In the genomic region with DNA sequence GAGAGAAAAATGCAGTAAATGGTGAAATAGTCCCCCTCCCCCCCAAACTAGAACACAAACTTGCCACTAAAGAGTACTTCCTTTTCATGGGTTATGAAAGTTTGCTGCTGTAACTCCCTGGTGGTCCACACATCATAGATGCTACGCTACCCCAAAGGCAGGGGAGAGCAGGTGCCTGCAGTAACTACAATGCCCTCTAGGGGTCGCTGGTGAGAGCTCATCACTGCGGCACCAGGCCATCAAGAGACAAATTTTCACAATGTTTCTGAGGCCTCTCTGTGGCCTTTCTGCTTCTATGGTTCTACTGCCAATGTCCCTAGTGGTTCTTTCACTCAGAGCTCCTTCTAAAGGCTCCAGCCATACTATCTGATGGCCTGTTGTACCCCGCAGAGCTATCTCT, we compare ENCODE assay signal across 8 mouse cellular contexts. TPM values are rescaled to one million over a fixed set of nuclear protein-coding genes. Genes with fewer than 3 reads are reported as not detected.
DNase-seq lines count a peak whose midpoint lies in the region; ATAC-seq and TF ChIP-seq lines count a peak whose summit lies in the region.

No protein-coding gene starts in this region.

- ATAC-seq in intestine, postnatal 0 days, result no peak
- no peak for ATAC-seq in intestine, embryonic 16.5 days
- ATAC-seq in liver, postnatal 0 days, result no peak

- H3K4me3 ChIP-seq in intestine, postnatal 0 days (ENCODE audit: low read depth, low read length), result no peak overlapping the region
- no peak overlapping the region for H3K4me3 ChIP-seq in intestine, embryonic 16.5 days (ENCODE audit: low read length)
- no peak overlapping the region for H3K4me3 ChIP-seq in liver, postnatal 0 days (ENCODE audit: low read depth, low read length)

- peak; percentile 80 for TF ChIP-seq CTCF in intestine, postnatal 0 days (IDR thresholded peaks at IDR 0.05; ENCODE audit: low read depth)
- peak; percentile 79 for TF ChIP-seq CTCF in liver, postnatal 0 days (IDR thresholded peaks at IDR 0.05; ENCODE audit: low read depth)

- no peaks in the 10 kb centered on the region for H3K4me1 ChIP-seq in intestine, postnatal 0 days (replicated peaks; ENCODE audit: control insufficient read depth, insufficient read depth, low read length)
- H3K4me1 ChIP-seq in intestine, embryonic 16.5 days (ENCODE audit: control insufficient read depth, insufficient read depth, low read length), result 0 out of 2 replicates have a peak, but pooled peaks cover 5% of the 10 kb centered on the region
- H3K4me1 ChIP-seq in liver, postnatal 0 days (ENCODE audit: insufficient read depth), result no peaks in the 10 kb centered on the region

- H3K36me3 ChIP-seq in intestine, postnatal 0 days (ENCODE audit: control insufficient read depth, insufficient read depth), result no peaks in the 10 kb centered on the region
- H3K36me3 ChIP-seq in intestine, embryonic 16.5 days (ENCODE audit: control insufficient read depth, insufficient read depth, low read length), result no peaks in the 10 kb centered on the region
- H3K36me3 ChIP-seq in liver, postnatal 0 days (replicated peaks; ENCODE audit: insufficient read depth, low read length), result no peaks in the 10 kb centered on the region

- no peak overlapping the region for H3K4me2 ChIP-seq in intestine, postnatal 0 days (replicated peaks; ENCODE audit: low read depth)
- H3K4me2 ChIP-seq in intestine, embryonic 16.5 days (ENCODE audit: low read depth, low read length), result no peak overlapping the region
- no peak overlapping the region for H3K4me2 ChIP-seq in liver, postnatal 0 days (ENCODE audit: low read depth, low read length)

- peak; percentile 44 for DNase-seq in 3T3-L1 (ENCODE audit: low read depth, low spot score)
- DNase-seq in CD4-positive helper T cell, adult 2 months (ENCODE audit: low read depth, low spot score), result peak; percentile 20
- peak; percentile 46 for DNase-seq in cerebellum, adult 9-10 months
- peak; percentile 61 for DNase-seq in liver, postnatal 0 days
- DNase-seq in thymus, postnatal 4 days, result peak; percentile 76
- no peak for DNase-seq in kidney, postnatal 14 days

- H3K27ac ChIP-seq in intestine, postnatal 0 days (ENCODE audit: low read depth, low read length), result no peak overlapping the region
- H3K27ac ChIP-seq in intestine, embryonic 16.5 days (ENCODE audit: low read length), result no peak overlapping the region
- H3K27ac ChIP-seq in liver, postnatal 0 days (ENCODE audit: low read depth), result no peak overlapping the region

- 53% methylated on average over 4 of the region's 4 CpGs for WGBS in intestine, postnatal 0 days
- WGBS in intestine, embryonic 16.5 days, result 47% methylated on average over 4 of the region's 4 CpGs
- 33% methylated on average over 4 of the region's 4 CpGs for WGBS in liver, postnatal 0 days (ENCODE audit: insufficient replicate concordance)

- no peaks in the 10 kb centered on the region for H3K9me3 ChIP-seq in intestine, postnatal 0 days (ENCODE audit: control insufficient read depth)
- H3K9me3 ChIP-seq in intestine, embryonic 16.5 days (ENCODE audit: control insufficient read depth, low read length), result no peaks in the 10 kb centered on the region
- no peaks in the 10 kb centered on the region for H3K9me3 ChIP-seq in liver, postnatal 0 days (ENCODE audit: low read length)

- no peak overlapping the region for H3K9ac ChIP-seq in intestine, postnatal 0 days (ENCODE audit: low read depth, low read length)
- no peak overlapping the region for H3K9ac ChIP-seq in intestine, embryonic 16.5 days (ENCODE audit: low read depth, low read length)
- no peak overlapping the region for H3K9ac ChIP-seq in liver, postnatal 0 days (replicated peaks)

- no peak for TF ChIP-seq EP300 in liver, postnatal 0 days (IDR thresholded peaks at IDR 0.05; ENCODE audit: low read depth)

- no peaks in the 10 kb centered on the region for H3K27me3 ChIP-seq in intestine, postnatal 0 days (replicated peaks; ENCODE audit: control insufficient read depth, insufficient read depth, low read length)
- no peaks in the 10 kb centered on the region; the same call in 1 of the 2 replicates for H3K27me3 ChIP-seq in intestine, embryonic 16.5 days (replicated peaks; ENCODE audit: control insufficient read depth, insufficient read depth, low read length)
- peaks cover 7% of the 10 kb centered on the region; the same call in 1 of the 2 replicates for H3K27me3 ChIP-seq in liver, postnatal 0 days (ENCODE audit: insufficient read depth, low read length)

RNA-seq across cellular contexts. Expression of gene Arhgap8, which starts 38.6 kb away (rescaled TPM):
- polyA plus RNA-seq in intestine, postnatal 0 days (2015; fragmentation: Nextera tagmentation; extraction: Ambion mirVana), result 10.6 and 11.2 TPM in 2 replicates
- 14.3 and 16.3 TPM in 2 replicates for polyA plus RNA-seq in intestine, embryonic 16.5 days (2015; fragmentation: Nextera tagmentation; extraction: Ambion mirVana)
- 0.19 and 0.58 TPM in 2 replicates for polyA plus RNA-seq in liver, postnatal 0 days (2015; fragmentation: Nextera tagmentation; extraction: Ambion mirVana)
